ENCODE assay signal across 10 mouse cellular contexts in genomic region chr1:162216656-162217055, GRCm38 (mm10).
DNase-seq lines count a peak whose midpoint lies in the region; ATAC-seq and TF ChIP-seq lines count a peak whose summit lies in the region.
"Had no signal": no experiment of that assay in that cellular context is flagged by ENCODE, and none has a peak within 500 bp of the region (broad histone marks: within the 10 kb centered on the region; RNA-seq: fewer than 3 reads in every experiment).

No protein-coding gene starts in this region.

- peak; percentile 33 for DNase-seq in hindbrain, embryonic 10.5 days (ENCODE audit: low spot score)
- DNase-seq in hindbrain, postnatal 0 days (ENCODE audit: low spot score) = no peak
- peak; percentile 68 for DNase-seq in adipocyte (ENCODE audit: low spot score)
- DNase-seq in forelimb bud, embryonic 11.5 days (ENCODE audit: low read depth, low spot score) = peak; percentile 95
- no peak for DNase-seq in left cerebral cortex, postnatal 14 days (ENCODE audit: low spot score in 2 of 2)
- DNase-seq in natural killer cell, adult 2 months (ENCODE audit: low spot score in 2 of 2) = no peak
- no peak for DNase-seq in layer of hippocampus, adult 9-10 months (ENCODE audit: low spot score)
- DNase-seq: forebrain, postnatal 0 days had no signal

- H3K9ac ChIP-seq in hindbrain, postnatal 0 days (replicated peaks; ENCODE audit: low read length) = no peak overlapping the region
- no peak overlapping the region for H3K9ac ChIP-seq in limb, embryonic 15.5 days
- H3K9ac ChIP-seq: forebrain, postnatal 0 days had no signal

- no peaks in the 10 kb centered on the region for H3K9me3 ChIP-seq in hindbrain, embryonic 10.5 days
- H3K9me3 ChIP-seq in hindbrain, postnatal 0 days (ENCODE audit: low read length) = no peaks in the 10 kb centered on the region
- H3K9me3 ChIP-seq in limb, embryonic 15.5 days = no peaks in the 10 kb centered on the region
- H3K9me3 ChIP-seq: megakaryocyte, embryonic 14.5 days had no signal

- H3K27ac ChIP-seq in hindbrain, embryonic 10.5 days = peak overlapping the region; percentile 67; the same call in 1 of the 2 replicates
- H3K27ac ChIP-seq in hindbrain, postnatal 0 days = no peak overlapping the region
- H3K27ac ChIP-seq in limb, embryonic 15.5 days = peak overlapping the region; percentile 99

- TF ChIP-seq CTCF in hindbrain, postnatal 0 days (IDR thresholded peaks at IDR 0.05; ENCODE audit: low read depth) = no peak

- 32% methylated on average over 4 of the region's 4 CpGs for WGBS in hindbrain, embryonic 10.5 days
- WGBS in hindbrain, postnatal 0 days = 44% methylated on average over 4 of the region's 4 CpGs
- WGBS in limb, embryonic 15.5 days = 15% methylated on average over 4 of the region's 4 CpGs

- H3K4me3 ChIP-seq in hindbrain, embryonic 10.5 days = no peak overlapping the region
- no peak overlapping the region for H3K4me3 ChIP-seq in hindbrain, postnatal 0 days (ENCODE audit: low read length)
- peak overlapping the region; percentile 5; the same call in 1 of the 2 replicates for H3K4me3 ChIP-seq in limb, embryonic 15.5 days
- H3K4me3 ChIP-seq: megakaryocyte, embryonic 14.5 days had no signal

- peaks cover 59% of the 10 kb centered on the region for H3K27me3 ChIP-seq in hindbrain, embryonic 10.5 days (ENCODE audit: insufficient read depth, poor library complexity, severe bottlenecking)
- H3K27me3 ChIP-seq in hindbrain, postnatal 0 days (ENCODE audit: insufficient read depth, low read length) = no peaks in the 10 kb centered on the region
- no peaks in the 10 kb centered on the region for H3K27me3 ChIP-seq in limb, embryonic 15.5 days
- H3K27me3 ChIP-seq: megakaryocyte, embryonic 14.5 days had no signal

- no peaks in the 10 kb centered on the region for H3K36me3 ChIP-seq in hindbrain, embryonic 10.5 days
- H3K36me3 ChIP-seq in hindbrain, postnatal 0 days (ENCODE audit: insufficient read depth, low read length) = no peaks in the 10 kb centered on the region
- H3K36me3 ChIP-seq in limb, embryonic 15.5 days = no peaks in the 10 kb centered on the region

- intact Hi-C loops in left cerebral cortex, postnatal 14 days (cut with DNase I) = no loop called here

- H3K4me2 ChIP-seq in hindbrain, postnatal 0 days (ENCODE audit: low read depth, low read length) = no peak overlapping the region
- peak overlapping the region; percentile 34; the same call in 1 of the 2 replicates for H3K4me2 ChIP-seq in limb, embryonic 15.5 days

- H3K4me1 ChIP-seq in hindbrain, embryonic 10.5 days (replicated peaks) = peaks cover 24% of the 10 kb centered on the region
- no peaks in the 10 kb centered on the region for H3K4me1 ChIP-seq in hindbrain, postnatal 0 days (ENCODE audit: insufficient read depth, low read length)
- peaks cover 16% of the 10 kb centered on the region for H3K4me1 ChIP-seq in limb, embryonic 15.5 days

- no peak for ATAC-seq in hindbrain, postnatal 0 days
- peak; percentile 70 for ATAC-seq in limb, embryonic 15.5 days (ENCODE audit: insufficient number of reproducible peaks, low FRiP score, low TSS enrichment, low read depth)
- ATAC-seq: forebrain, postnatal 0 days had no signal

Comparison
In these comparisons a context has a peak if more than half of its experiments do, and no peak if none do; other contexts are left out.
1. DNase-seq: peak in hindbrain, embryonic 10.5 days (single experiment), adipocyte (single experiment) and forelimb bud, embryonic 11.5 days (single experiment); none in hindbrain, postnatal 0 days (single experiment), left cerebral cortex, postnatal 14 days (0 of 2), natural killer cell, adult 2 months (0 of 2) and layer of hippocampus, adult 9-10 months (single experiment).